Mouse (Mus musculus): ENCODE results near the gene Tusc2. TPM values are rescaled to one million over a fixed set of nuclear protein-coding genes. Genes with fewer than 3 reads are reported as not detected.
A peak's percentile ranks its signal among the peaks of the same experiment; 100 is the strongest.

Gene Tusc2
- total RNA-seq, 2 experiments from 2014 or later = 28.7 to 35.1 TPM

- no peak for DNase-seq
- intact Hi-C loops (cut with DNase I) = no loop called here
Observed at GRCm38 (mm10) chr9:107582509-107583062, 19.5 kb downstream of the Tusc2 start.

GRCm38 (mm10) chr9:107583174-107583573, 20.1 kb downstream of the Tusc2 start:
- intact Hi-C loops (cut with DNase I) = no loop called here
- no peak for DNase-seq

GRCm38 (mm10) chr9:107586504-107586903, 23.4 kb downstream of the Tusc2 start:
- intact Hi-C loops (cut with DNase I) = no loop called here
- DNase-seq = no peak

GRCm38 (mm10) chr9:107586974-107587832, 24.1 kb downstream of the Tusc2 start, which contains the start of gene Ifrd2:
Gene Ifrd2 (plus strand): TSS chr9:107587642.
- peak; percentile 91 to 95 for DNase-seq
- intact Hi-C loops (cut with DNase I) = no loop called here

- intact Hi-C loops (cut with DNase I) = no loop called here
- DNase-seq = no peak
Observed at GRCm38 (mm10) chr9:107587833-107588639, 25.0 kb downstream of the Tusc2 start.

- intact Hi-C loops (cut with DNase I) = no loop called here
- peak; percentile 61 to 67 for DNase-seq
Observed at GRCm38 (mm10) chr9:107590058-107590772, 27.2 kb downstream of the Tusc2 start.

- DNase-seq = no peak
- intact Hi-C loops (cut with DNase I) = no loop called here
Observed at GRCm38 (mm10) chr9:107590773-107591060, 27.7 kb downstream of the Tusc2 start.

- intact Hi-C loops (cut with DNase I) = no loop called here
- peak in 1 of 2 experiments; percentile 59 for DNase-seq
Observed at GRCm38 (mm10) chr9:107593101-107593976, 30.3 kb downstream of the Tusc2 start.

- intact Hi-C loops (cut with DNase I) = no loop called here
Observed at GRCm38 (mm10) chr9:107594281-107595062, 31.4 kb downstream of the Tusc2 start.

GRCm38 (mm10) chr9:107596619-107597569, 33.8 kb downstream of the Tusc2 start:
- intact Hi-C loops (cut with DNase I) = no loop called here
- DNase-seq = peak; percentile 58 to 67

More at GRCm38 (mm10) chr9:107594281-107595062, 31.4 kb downstream of the Tusc2 start:
- DNase-seq = no peak

- DNase-seq = no peak
- intact Hi-C loops (cut with DNase I) = no loop called here
Observed at GRCm38 (mm10) chr9:107598385-107598784, 35.3 kb downstream of the Tusc2 start.

- intact Hi-C loops (cut with DNase I) = no loop called here
- no peak for DNase-seq
Observed at GRCm38 (mm10) chr9:107599433-107599832, 36.4 kb downstream of the Tusc2 start.

- intact Hi-C loops (cut with DNase I) = loop anchor here (2.0 kb wide), 1 partner anchor 77 kb away; no protein-coding TSS in a partner anchor
Observed at GRCm38 (mm10) chr9:107599842-107600241, 36.8 kb downstream of the Tusc2 start.

GRCm38 (mm10) chr9:107600745-107601144, 37.7 kb downstream of the Tusc2 start:
- intact Hi-C loops (cut with DNase I) = loop anchor here (2.0 kb wide), 1 partner anchor 76 kb away; no protein-coding TSS in a partner anchor
- no peak for DNase-seq

More at GRCm38 (mm10) chr9:107599842-107600241, 36.8 kb downstream of the Tusc2 start:
- no peak for DNase-seq

GRCm38 (mm10) chr9:107601275-107601674, 38.2 kb downstream of the Tusc2 start:
- intact Hi-C loops (cut with DNase I) = loop anchor here (2.0 kb wide), 1 partner anchor 76 kb away; no protein-coding TSS in a partner anchor
- DNase-seq = no peak

GRCm38 (mm10) chr9:107602068-107602648, 39.1 kb downstream of the Tusc2 start:
- intact Hi-C loops (cut with DNase I) = loop anchor here (1.0 kb wide), 1 partner anchor 43 kb away; no protein-coding TSS in a partner anchor
- peak; percentile 93 for DNase-seq

- intact Hi-C loops (cut with DNase I) = no loop called here
- no peak for DNase-seq
Observed at GRCm38 (mm10) chr9:107603251-107603650, 40.2 kb downstream of the Tusc2 start.
